Mouse (Mus musculus) adipocyte (in vitro differentiated cells): Measurements from ENCODE around the gene Bmp2k.
"Not testable (repeated sequence)": the region's sequence is repeated elsewhere in the genome, so short reads cannot be mapped to it uniquely, and the experiment has no call there.

Experiments
- DNase-seq: peaks from one replicate; pipeline ENCODE4 v3.0.0-alpha.2; 2016; ENCODE audit warnings: low spot score

Bmp2k gene

GRCm38 (mm10) chr5:97002336-97002735, 4.8 kb downstream of the Bmp2k start:
- no peak for DNase-seq

GRCm38 (mm10) chr5:97002937-97003336, 5.4 kb downstream of the Bmp2k start:
- DNase-seq: no peak

GRCm38 (mm10) chr5:97004178-97005030, 6.9 kb downstream of the Bmp2k start:
- peak; percentile 48 for DNase-seq

GRCm38 (mm10) chr5:97005891-97006290, 8.4 kb downstream of the Bmp2k start:
- no peak for DNase-seq

- no peak for DNase-seq
Observed at GRCm38 (mm10) chr5:97006929-97007328, 9.4 kb downstream of the Bmp2k start.

- DNase-seq: no peak
Observed at GRCm38 (mm10) chr5:97007496-97007895, 10.0 kb downstream of the Bmp2k start.

- not testable (repeated sequence) for DNase-seq
Observed at GRCm38 (mm10) chr5:97009140-97009539, 11.7 kb downstream of the Bmp2k start.

- DNase-seq: no peak
Observed at GRCm38 (mm10) chr5:97009601-97010335, 12.3 kb downstream of the Bmp2k start.

- DNase-seq: no peak
Observed at GRCm38 (mm10) chr5:97015781-97016508, 18.5 kb downstream of the Bmp2k start.

- DNase-seq: no peak
Observed at GRCm38 (mm10) chr5:97016842-97017577, 19.5 kb downstream of the Bmp2k start.

- DNase-seq: peak; percentile 34
Observed at GRCm38 (mm10) chr5:97022305-97023278, 25.1 kb downstream of the Bmp2k start.

- DNase-seq: no peak
Observed at GRCm38 (mm10) chr5:97024834-97025233, 27.3 kb downstream of the Bmp2k start.

GRCm38 (mm10) chr5:97025650-97026049, 28.2 kb downstream of the Bmp2k start:
- no peak for DNase-seq

GRCm38 (mm10) chr5:97028004-97028403, 30.5 kb downstream of the Bmp2k start:
- DNase-seq: no peak

GRCm38 (mm10) chr5:97028840-97029239, 31.4 kb downstream of the Bmp2k start:
- not testable (repeated sequence) for DNase-seq

GRCm38 (mm10) chr5:97031771-97032170, 34.3 kb downstream of the Bmp2k start:
- no peak for DNase-seq

GRCm38 (mm10) chr5:97045260-97045659, 47.8 kb downstream of the Bmp2k start:
- no peak for DNase-seq

- DNase-seq: no peak
Observed at GRCm38 (mm10) chr5:97046680-97047079, 49.2 kb downstream of the Bmp2k start.

GRCm38 (mm10) chr5:97048905-97049304, 51.4 kb downstream of the Bmp2k start:
- no peak for DNase-seq

- no peak for DNase-seq
Observed at GRCm38 (mm10) chr5:97054166-97054565, 56.7 kb downstream of the Bmp2k start.

GRCm38 (mm10) chr5:97054801-97055200, 57.3 kb downstream of the Bmp2k start:
- DNase-seq: no peak
